Mouse (Mus musculus): ENCODE data around the gene Wdr77. TPM values are rescaled to one million over a fixed set of nuclear protein-coding genes. Genes with fewer than 3 reads are reported as not detected.

Wdr77 gene
- 25.3 and 60.0 TPM in 2 replicates for polyA plus RNA-seq (2012; rRNA removed; ENCODE audit: low replicate concordance)

DNA sequence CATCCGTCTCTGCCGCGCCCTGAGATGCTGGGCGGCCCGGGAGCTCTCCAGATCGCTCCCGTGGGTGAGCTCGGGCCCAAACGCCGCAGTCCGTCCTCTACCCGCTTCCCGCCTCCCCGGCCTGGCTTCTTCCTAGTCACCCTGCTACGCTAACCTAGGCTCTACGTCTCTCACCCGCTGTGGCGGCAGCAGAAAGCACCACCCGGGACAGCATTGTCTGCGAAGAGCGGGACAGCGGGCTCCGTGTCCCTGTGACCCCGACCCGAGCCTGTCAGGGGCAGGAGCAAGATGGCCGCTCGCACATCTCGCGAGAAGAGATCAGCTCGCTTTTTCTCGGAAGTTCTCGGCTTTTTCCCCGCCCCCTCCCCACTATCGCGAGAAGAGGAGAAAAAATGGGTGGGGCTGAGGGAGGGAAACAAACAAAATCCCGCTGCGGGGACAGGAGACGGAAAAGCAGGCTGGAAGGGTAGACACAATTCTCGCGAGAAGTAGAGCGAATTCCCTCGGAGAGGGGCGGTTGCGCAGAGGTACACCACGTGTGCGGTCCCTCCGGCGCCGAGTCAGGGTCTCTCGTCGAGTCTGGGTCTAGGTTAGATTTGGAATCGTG lies at the start of gene Wdr77:
Wdr77 (plus strand) TSS at position 396 of the 607 bp plus-strand sequence.

DNA sequence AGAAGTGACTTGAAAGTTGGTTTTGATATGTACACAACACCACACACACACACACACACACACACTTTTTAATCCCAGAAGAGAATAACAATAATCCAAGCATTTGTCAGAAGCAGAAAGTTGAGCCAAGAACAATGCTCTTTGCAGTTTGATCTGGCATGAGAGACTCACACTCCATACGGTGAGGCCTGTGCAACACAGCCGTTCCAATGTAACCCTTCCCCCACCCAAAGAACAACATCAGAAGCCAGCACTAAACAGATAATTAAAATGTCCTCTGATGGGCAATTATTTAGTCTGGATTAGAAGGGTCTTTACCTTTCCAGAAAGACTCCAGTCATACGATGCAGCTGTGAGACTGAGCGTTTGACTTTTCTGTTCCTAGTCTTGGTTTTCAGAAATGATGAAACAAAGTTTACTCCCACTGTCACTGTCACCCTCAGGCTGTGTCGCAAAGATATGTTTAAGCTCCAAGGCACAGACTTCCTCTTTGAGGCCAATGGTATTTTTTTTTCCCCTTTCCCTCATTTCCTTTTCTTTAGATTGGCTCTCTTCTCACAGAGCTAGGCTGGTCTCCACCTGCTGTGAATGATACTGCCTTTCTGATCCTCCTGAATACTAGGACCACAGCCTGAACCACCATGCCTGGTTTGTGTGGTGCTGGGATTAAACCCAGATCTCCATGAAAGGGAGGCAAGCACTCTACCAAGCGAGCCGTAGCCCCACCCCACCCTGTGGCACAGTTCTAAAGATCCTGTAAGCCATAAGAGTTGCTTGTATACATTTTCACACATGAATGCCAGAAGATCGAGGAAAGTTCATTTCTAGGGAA lies 26.7 kb upstream of the Wdr77 start, which contains the start of gene I830077J02Rik:
I830077J02Rik (minus strand) TSS at position 425 of the 832 bp plus-strand sequence.

DNA sequence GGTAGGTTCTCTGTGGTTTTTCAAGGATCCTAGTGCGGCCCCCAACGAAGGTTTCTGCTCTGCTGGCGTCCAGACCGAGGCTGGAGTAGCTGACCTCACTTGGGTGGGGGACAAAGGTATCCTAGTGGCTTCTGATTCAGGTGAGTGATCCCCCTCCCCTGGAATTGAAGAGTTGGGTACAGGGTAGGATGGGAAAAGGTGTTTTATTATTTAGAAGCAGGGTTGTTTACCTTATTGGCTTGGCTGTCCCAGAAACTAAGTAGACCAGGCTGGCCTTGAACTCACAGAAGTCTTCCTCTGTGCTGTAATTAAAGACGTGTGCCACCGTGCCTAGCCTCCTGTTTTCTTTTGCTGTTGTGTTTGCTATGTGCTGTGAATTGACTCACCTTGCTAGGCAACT lies 830 bp downstream of the Wdr77 start, which contains the start of gene Atp5f1:
Atp5f1 (minus strand) TSS at position 101 of the 400 bp plus-strand sequence.

DNA sequence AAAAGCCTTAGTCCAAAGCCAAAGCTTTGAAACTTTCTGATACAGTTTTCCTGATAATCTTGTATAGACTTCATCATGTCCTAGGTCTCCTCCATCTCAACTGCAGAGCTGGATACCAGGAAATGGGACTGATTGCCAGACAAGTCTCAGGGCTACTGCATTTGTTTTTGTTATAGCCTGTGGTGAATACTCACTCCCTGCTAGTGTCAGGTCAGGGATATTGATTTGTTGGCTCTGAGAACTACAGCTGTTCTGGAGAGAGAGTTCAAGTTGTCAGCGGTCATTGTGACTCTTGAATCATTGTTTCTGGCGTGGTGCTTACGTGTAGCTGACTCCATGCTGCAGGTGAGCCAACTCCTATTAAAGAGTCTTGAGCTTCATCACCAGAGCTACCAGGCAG lies 14.2 kb downstream of the Wdr77 start, which contains the start of gene Ovgp1:
Ovgp1 (plus strand) TSS at position 301 of the 400 bp plus-strand sequence.

DNA sequence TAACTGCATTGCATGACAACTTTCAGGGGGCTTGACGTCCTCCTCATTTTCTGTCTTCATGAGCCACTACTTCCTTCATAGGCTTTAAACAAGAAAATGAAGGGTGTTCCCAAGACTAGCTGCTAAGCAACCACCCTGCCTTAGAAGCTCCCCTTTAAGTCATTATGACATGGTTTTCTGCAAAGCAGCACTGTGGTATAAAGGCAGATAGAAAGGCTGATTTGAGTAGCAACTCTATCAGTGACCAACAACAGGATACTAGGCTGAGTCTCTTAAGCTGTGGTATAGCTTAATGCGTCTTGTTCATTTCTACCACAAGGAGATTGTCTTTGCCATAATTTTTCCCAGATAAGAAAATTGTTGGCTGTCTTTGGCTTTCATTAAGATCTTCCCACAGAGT lies 55.4 kb downstream of the Wdr77 start, which contains the start of gene Pifo:
Pifo (minus strand) TSS at position 101 of the 400 bp plus-strand sequence.

Other genes starting within 250 kb of the Wdr77 start
- gene Rap1a, start 158.0 kb upstream of the Wdr77 start, polyA plus RNA-seq (2012; rRNA removed; ENCODE audit: low replicate concordance) = 3.4 and 12.8 TPM in 2 replicates
- gene Adora3, start 88.5 kb upstream of the Wdr77 start, polyA plus RNA-seq (2012; rRNA removed; ENCODE audit: low replicate concordance) = 1.6 and 2.3 TPM in 2 replicates
- gene Tmigd3, start 88.5 kb upstream of the Wdr77 start, polyA plus RNA-seq (2012; rRNA removed; ENCODE audit: low replicate concordance) = 1.3 and 1.8 TPM in 2 replicates
- gene I830077J02Rik, start 26.7 kb upstream of the Wdr77 start, polyA plus RNA-seq (2012; rRNA removed; ENCODE audit: low replicate concordance) = 1.8 and 3.0 TPM in 2 replicates
- gene Atp5f1, start 730 bp downstream of the Wdr77 start, polyA plus RNA-seq (2012; rRNA removed; ENCODE audit: low replicate concordance) = 116 and 183 TPM in 2 replicates
- 1.3 and 3.0 TPM in 2 replicates for gene Ovgp1, start 14.3 kb downstream of the Wdr77 start, polyA plus RNA-seq (2012; rRNA removed; ENCODE audit: low replicate concordance)
- 0.59 TPM in 1 of 2 replicates, not detected in the other for gene Pifo, start 55.3 kb downstream of the Wdr77 start, polyA plus RNA-seq (2012; rRNA removed; ENCODE audit: low replicate concordance)
- gene Chil5, start 73.4 kb downstream of the Wdr77 start, polyA plus RNA-seq (2012; rRNA removed; ENCODE audit: low replicate concordance) = 0.16 and 0.76 TPM in 2 replicates
- 0.42 TPM in 1 of 2 replicates, not detected in the other for gene Chia1, start 153.9 kb downstream of the Wdr77 start, polyA plus RNA-seq (2012; rRNA removed; ENCODE audit: low replicate concordance)
- 0.19 and 1.3 TPM in 2 replicates for gene Chil3, start 208.2 kb downstream of the Wdr77 start, polyA plus RNA-seq (2012; rRNA removed; ENCODE audit: low replicate concordance)

Data from mammary gland, adult 2 months (tissue).